Mouse (Mus musculus): ENCODE data around the gene Olfr525. TPM values are rescaled to one million over a fixed set of nuclear protein-coding genes. Genes with fewer than 3 reads are reported as not detected.

The Olfr525 gene
- not detected for total RNA-seq (2023)

GRCm38 (mm10) chr7:140320558-140320957 is at the start of gene Olfr525:
Gene Olfr525, plus strand, starts transcription at chr7:140320858.

GRCm38 (mm10) chr7:140333717-140334116 is 13.1 kb downstream of the Olfr525 start, which contains the start of gene Olfr527:
Gene Olfr527, plus strand, starts transcription at chr7:140334017.

GRCm38 (mm10) chr7:140361571-140361970 is 40.9 kb downstream of the Olfr525 start, which contains the start of gene Olfr60:
Gene Olfr60, minus strand, starts transcription at chr7:140361671.

GRCm38 (mm10) chr7:140376231-140376630 is 55.6 kb downstream of the Olfr525 start, which contains the start of gene Olfr530:
Gene Olfr530, minus strand, starts transcription at chr7:140376331.

Other genes starting within 250 kb of the Olfr525 start
- not detected for gene Caly, start 238.3 kb upstream of the Olfr525 start, total RNA-seq (2023)
- gene Prap1, start 227.5 kb upstream of the Olfr525 start, total RNA-seq (2023), result not detected
- gene Fuom, start 218.4 kb upstream of the Olfr525 start, total RNA-seq (2023), result 11.0 TPM
- gene Paox, start 205.1 kb upstream of the Olfr525 start, total RNA-seq (2023), result 5.1 TPM
- gene Echs1, start 204.4 kb upstream of the Olfr525 start, total RNA-seq (2023), result 31.3 TPM
- 16.0 TPM for gene Mtg1, start 183.3 kb upstream of the Olfr525 start, total RNA-seq (2023)
- not detected for gene Sprn, start 166.0 kb upstream of the Olfr525 start, total RNA-seq (2023)
- gene Olfr522, start 156.1 kb upstream of the Olfr525 start, total RNA-seq (2023), result not detected
- gene Olfr523, start 147.6 kb upstream of the Olfr525 start, total RNA-seq (2023), result not detected
- gene Olfr524, start 114.9 kb upstream of the Olfr525 start, total RNA-seq (2023), result 0.12 TPM
- 0.47 TPM for gene Cd163l1, start 102.6 kb upstream of the Olfr525 start, total RNA-seq (2023)
- 0.38 TPM for gene 5830411N06Rik, start 73.6 kb upstream of the Olfr525 start, total RNA-seq (2023)
- gene Olfr527, start 13.2 kb downstream of the Olfr525 start, total RNA-seq (2023), result not detected
- not detected for gene Olfr60, start 40.8 kb downstream of the Olfr525 start, total RNA-seq (2023)
- gene Olfr530, start 55.5 kb downstream of the Olfr525 start, total RNA-seq (2023), result not detected
- not detected for gene Olfr531, start 82.1 kb downstream of the Olfr525 start, total RNA-seq (2023)
- not detected for gene Olfr532, start 100.8 kb downstream of the Olfr525 start, total RNA-seq (2023)
- gene Olfr533, start 142.5 kb downstream of the Olfr525 start, total RNA-seq (2023), result not detected
- not detected for gene Olfr535, start 163.4 kb downstream of the Olfr525 start, total RNA-seq (2023)
- not detected for gene Olfr536, start 186.5 kb downstream of the Olfr525 start, total RNA-seq (2023)
- not detected for gene Olfr538, start 247.0 kb downstream of the Olfr525 start, total RNA-seq (2023)

All from CD4-positive naive resting alpha-beta T cell, adult 57 days (primary cell).